Mouse (Mus musculus) right cerebral cortex, postnatal 10 days (tissue): ENCODE results near the gene Hivep3.

Source experiments
- DNase-seq, 2 experiments: peaks; one replicate each; pipeline ENCODE4 v3.0.0; 2021; ENCODE audit warnings: low spot score in 2 of 2

Gene Hivep3

DNA sequence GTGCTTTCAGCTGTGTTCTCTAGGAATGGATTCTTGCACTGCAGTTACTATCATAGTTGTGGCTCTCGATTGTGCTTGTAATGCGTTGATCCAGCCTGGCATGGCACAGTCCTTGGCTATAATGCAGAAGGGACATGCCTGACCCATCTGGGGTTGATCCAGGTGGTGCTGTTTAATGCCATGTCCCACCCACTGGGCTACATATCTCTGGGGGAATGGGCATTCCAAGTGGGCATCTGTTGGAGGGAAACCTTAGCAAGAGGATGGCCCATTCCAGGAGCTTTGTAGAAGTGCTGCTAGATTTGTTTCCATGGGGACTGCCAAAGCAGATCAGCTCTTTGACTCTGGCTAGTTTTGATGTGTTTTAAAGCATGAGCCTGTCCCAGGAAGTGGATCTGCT, 137.9 kb downstream of the Hivep3 start:
- no peak for DNase-seq

DNA sequence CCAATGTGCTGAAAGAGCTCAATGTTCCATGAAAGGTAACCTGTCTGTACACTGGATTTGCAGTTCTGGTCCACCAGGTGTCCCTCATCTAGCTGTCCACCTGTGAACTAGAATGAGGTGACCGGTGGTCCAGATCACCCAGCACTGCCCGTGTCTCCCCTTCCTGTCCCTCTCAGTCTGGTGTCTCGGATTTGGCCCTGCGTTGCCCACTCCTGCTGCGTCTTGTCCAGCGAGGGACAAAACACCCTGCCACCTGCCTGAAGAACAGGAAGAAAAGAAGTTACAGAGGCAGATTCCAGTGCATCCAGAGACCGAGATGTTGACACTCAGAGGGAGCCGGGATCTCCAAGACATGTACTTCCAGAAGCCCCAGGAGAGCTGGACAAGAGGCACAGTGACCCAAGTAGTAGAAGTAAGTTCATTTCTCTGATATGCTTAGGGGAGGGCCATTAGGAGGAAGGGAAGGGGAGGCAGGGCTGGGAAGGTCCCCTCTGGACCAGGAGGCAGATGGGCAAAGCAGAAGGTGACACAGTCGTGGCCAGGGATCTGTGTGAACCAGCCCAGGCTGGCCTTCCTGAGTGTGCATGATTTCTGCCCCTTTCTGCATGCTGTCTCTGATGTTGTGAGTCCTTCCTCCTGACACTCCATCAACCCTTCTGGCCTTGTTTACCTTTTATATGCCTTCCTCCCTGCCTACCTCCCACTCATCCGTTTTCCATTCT, 138.4 kb downstream of the Hivep3 start:
- DNase-seq = no peak

DNA sequence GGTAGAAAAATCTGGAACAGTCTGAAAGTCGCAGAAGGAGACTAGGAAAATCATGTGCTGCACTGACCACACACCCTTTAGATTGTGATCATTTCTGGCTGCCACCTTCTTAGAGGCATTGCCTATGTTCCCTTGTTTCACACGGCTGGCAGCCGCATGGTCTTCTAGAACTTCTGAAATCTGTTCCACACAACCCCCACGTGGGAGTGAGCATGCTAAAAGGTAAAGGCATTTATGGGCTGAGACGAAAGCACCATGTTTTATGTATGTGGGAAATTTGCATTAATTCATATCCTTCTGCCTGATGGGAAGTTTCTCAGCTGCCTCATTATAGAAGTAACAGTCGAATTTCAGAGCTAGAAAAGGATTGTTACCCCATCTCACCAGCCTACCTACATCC, 140.4 kb downstream of the Hivep3 start:
- DNase-seq = peak; percentile 72 to 87

DNA sequence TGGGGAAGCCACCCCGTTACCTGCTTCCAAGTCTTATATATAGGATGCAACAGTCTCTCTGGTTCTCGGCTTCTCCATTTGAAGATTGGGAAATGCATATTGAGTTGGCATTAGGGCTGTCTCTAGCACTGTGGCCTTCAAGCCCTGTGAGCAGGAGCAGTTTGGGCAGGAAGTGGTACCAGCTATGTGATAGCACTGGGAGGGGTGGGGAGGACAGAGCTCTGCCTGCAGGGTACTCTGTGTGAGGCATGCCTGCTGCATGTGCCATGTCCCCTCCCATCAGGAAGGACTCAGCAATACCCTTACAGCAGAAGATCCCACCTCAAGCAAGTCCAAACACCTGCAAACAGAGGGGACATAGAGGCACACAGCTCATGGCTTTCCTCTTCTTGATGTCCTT, 142.0 kb downstream of the Hivep3 start:
- DNase-seq = peak in 1 of 2 experiments; percentile 19

DNA sequence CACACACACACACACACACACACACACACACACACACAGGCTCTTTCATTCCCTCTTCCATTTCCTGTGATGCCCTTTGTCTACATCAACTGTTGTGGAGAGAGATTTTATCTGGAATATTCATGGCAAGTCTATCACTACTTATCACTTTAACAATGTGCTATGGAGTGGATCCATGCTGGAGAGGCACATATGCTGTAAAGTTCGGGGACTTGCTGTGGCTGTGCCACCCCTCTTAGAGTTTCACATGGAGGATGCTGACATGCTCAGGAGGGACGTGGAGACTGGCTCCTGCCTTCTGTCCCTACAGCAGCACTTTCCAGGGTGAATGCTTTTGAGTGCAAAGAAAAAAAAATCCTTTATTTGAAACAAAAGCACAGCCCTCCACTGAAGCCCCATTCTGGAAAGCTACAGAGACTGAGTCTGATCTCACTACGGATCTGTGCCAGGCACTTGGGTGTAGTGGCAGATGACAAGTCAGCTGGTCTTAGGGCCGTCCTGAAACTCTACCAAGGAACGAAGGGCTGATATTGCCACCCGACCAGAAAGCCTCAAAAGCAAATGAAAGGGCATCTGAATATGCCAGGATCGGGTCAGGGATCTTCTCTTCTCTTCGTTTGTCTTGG, 143.1 kb downstream of the Hivep3 start:
- DNase-seq = peak in 1 of 2 experiments; percentile 28

DNA sequence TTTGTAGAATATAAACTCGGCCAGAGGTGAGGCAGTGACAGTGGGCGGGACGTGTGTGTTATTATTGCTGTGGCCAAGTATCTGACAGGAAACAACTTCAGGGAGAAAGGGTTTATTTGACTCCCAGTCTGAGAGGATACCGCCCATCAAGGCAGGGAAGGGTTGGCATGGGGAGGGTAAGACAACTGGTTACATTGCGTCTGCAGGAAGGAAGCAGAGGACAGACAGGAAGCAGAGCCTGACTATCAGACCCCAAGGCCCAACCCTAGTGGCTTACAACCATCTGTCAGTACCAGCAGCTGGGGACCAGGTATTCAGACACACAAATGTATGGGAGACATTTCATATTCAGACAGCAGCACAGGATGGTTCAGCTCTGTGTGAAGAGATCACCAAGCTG, 144.6 kb downstream of the Hivep3 start:
- DNase-seq = peak in 1 of 2 experiments; percentile 10

DNA sequence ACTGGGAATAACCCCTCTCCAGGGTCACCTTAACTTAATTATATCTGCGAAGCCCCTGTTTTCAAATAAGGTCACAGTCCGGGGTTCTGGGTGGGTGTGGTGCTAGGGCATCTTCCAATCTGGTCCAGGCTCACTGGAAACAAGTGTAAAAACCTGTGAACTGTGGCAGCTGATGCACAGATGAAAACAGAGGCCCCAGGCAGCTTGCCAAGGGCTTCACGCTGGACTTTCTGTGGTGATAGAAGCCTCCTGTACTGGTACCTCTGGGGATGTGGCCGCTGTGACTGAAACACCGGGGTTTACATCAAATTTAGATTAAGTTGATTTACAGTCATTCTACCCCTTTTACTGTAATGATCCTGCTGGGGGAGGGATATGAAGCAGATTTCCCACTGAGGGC, 146.1 kb downstream of the Hivep3 start:
- peak in 1 of 2 experiments; percentile 43 for DNase-seq

DNA sequence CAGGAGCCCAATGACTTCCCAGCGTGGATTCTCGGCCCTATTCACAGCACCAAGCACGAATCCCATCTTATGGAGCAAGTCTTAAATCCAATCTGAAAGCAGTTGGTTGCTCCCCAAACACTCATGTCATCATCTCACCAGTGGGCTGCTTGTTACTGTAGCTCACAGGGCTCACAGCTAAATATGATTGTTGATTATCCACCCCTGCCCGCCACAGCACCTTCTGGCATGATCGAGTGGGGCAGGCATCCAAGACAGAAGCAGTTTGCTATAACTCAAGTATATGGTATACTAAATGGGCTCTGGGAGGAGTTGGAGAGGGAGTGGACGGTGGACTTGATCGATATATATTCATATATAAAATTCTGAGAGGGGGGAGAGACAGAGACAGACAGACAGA, 146.7 kb downstream of the Hivep3 start:
- DNase-seq = peak; percentile 43 to 58

DNA sequence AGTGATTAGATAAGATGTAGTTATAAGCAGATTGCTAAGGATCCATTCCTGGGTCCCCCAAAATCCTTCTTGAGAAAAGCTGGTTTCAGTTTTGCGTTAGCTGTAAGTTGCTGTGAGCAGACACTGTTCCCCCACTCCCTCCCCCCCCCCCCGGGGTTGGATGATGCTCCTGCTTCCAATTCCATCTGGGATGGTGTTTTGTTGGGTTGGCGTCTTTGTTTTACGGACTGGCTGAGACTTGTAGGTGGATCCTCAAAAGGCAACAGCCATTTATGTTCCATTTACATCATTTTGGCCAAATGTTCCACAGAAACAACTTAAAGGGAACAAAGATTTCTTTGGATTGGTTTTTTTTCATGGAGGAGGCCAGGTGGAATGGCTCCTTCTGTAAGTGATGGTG, 147.7 kb downstream of the Hivep3 start:
- DNase-seq = peak; percentile 30 to 60

DNA sequence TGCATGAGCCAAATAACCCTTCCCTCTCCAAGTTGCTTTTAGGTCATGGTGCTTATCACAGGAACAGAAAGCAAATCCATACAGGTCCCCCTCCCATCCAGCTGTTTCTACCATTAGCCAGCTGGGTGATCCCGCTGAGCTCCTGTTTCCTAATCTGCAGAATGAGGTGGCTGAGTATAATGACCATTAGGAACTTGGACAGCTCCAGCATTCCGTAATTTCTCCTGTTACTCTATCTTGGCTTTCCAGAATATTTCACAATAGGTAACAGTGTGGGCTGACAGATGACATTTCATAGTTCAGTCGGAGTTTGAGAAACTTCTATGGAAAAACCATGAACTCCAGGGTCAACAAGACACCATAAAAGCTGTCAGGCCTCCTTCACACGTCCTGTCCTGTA, 148.8 kb downstream of the Hivep3 start:
- peak in 1 of 2 experiments; percentile 17 for DNase-seq

DNA sequence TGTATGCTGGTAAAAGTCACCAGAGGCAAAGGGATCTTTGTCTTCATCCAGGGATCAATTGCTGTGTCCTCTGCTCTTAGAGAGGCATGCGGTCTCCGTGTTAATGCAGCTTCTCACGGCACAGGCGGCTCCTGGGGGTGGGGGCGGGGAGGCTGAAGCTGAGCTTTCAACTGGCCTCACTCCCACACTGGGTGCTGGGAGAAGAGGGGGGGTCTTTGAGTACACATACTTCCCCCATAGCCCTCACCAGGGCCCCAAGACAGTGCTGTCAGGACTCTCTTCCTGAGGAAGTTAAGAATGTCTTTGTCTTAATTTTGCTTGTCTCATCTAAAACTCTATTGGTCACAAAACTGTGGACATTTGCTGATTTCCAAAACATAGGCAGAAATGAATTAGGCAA, 149.2 kb downstream of the Hivep3 start:
- DNase-seq = peak in 1 of 2 experiments; percentile 15

DNA sequence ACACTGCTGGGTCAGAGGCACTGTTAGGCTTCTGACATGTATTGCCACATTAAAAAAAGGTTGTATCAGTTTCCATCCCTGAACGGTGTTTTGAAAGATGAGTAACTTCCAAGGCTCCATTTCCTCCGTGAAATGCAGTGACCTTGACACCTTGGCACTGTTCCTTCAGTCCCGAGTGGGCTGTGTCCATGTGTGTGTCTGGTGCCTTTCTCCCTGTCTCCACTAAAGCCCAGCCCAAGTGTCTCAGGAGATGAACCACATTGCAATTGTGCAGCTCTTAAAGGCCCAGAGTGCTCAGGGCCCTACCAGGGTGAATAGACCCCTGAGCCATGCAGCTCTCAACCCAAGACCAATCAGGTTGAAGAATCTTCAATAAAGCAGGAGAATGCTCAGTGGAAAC, 153.0 kb downstream of the Hivep3 start:
- DNase-seq = peak in 1 of 2 experiments; percentile 12

DNA sequence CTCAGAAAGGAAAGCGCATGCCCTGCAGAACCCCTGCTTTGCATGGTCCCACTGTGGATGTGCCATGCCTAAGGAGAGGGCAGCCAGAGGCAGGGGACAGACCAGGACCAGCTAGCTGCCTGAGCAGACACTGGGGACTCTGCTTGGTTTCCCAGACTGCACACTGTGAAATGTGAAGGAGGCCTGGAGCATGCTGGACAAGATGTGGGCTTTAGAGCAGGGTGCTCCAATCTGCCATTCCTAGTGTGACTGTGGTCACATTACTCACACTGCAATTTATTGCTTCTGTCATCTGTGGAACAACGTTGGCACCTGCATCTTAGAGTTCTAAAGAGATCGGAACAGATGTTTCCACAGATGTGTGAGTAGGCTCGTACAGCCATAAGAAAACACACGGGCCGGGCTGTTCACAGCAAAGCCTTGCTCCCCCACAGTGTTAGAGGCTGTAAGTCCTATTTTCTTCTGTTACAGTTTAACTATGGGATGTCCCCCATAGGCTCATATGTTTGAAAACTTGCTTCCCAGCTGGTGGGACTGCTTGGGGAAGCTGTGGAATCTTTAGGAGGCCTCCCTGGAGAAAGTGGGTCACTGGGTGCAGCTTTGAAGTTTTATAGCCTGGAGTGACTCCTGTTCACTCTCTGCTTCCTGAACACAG, 154.1 kb downstream of the Hivep3 start:
- DNase-seq = peak in 1 of 2 experiments; percentile 23

DNA sequence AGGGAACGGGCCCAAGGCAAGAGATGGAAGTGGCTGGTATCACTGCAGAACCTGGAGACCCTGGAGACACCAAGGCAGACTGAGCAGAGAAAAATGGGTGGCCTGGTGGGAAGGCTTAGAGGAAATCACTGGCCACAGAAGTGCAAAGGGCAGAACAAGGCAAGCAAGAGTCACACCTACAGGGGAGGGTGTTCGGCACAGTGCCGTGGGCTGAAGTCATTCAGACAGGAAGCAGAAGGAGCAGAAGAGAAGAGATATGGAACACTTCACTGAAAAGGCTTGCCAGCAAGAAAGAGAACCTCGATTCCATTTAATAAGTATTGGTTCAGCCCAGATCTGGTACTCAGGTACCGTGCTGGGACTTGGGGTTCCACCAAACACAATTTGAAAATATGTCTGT, 156.2 kb downstream of the Hivep3 start:
- DNase-seq = peak in 1 of 2 experiments; percentile 16

DNA sequence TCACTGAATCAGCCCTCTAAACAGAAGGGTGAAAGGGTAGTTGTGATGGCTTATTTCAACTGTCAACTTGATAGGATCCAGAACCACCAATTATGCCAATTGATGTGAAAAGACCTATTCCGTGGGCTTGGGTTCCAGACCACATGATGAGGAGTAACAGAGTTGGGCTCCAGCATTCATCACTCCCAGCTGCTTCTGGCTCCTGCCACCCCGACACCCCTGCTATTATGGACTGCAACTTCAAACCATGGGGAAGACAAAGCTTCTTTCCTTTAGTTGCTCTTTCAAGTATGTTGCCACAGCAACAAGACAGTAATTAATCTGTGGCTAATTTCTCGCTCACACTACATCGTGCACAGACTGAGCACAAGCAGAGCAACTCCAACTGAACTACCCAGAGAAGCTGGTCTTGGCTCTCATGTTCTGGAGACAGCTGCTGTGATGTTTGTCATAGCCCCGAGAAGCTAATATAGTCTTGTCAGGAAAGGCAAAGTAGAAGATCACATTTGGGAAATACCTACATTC, 159.7 kb downstream of the Hivep3 start:
- DNase-seq = peak in 1 of 2 experiments; percentile 20

DNA sequence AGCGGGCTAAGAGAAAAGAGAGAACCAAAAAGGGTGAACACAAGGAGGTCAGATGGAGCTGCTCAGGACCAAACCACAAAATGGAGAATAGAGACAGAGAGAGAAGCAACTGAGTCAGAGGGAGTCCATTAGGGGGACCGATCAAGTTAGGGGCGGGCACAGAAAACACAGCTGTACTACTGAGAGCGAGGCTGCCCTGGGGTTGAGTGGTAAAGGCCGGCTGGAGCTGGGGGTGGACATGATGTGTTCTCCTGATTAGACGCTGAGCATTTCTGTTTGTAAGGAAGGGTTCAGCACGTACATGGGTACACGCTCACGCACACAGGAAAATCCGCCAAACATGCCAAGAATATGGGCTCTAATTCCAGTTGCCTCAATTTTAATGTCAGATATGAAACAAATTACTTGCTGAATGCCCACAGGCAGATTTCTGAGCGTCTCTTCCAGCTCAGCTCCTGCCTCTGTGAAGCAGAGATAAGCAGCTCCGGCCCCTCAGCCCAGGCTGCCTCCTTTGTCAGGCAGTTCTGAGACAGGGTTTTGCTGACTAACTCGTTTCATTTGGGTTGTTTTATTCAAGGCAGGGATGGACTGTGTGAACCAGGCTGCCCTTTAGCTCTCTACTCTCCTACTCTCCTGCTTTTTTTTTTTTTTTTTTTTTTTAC, 161.3 kb downstream of the Hivep3 start:
- DNase-seq = peak in 1 of 2 experiments; percentile 26

DNA sequence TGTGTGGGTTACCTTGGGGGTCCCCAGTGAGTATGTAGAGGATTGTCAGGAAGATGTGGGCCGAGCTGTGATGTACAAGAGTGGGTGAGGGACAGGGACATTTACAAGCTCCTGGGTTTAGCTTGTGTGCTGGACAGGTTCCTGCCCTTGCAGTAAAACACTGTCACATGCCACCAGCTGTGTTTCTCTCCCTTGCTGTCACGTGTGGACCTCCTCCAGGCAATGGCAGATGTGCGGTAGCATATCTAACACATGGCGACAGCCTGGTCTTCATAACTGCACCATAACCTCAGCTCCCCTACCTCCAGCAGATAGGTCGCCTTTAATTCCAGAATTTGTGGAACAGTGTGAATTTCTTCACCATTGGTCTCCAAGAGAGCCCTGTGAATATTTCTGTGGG, 161.9 kb downstream of the Hivep3 start:
- DNase-seq = peak in 1 of 2 experiments; percentile 22

DNA sequence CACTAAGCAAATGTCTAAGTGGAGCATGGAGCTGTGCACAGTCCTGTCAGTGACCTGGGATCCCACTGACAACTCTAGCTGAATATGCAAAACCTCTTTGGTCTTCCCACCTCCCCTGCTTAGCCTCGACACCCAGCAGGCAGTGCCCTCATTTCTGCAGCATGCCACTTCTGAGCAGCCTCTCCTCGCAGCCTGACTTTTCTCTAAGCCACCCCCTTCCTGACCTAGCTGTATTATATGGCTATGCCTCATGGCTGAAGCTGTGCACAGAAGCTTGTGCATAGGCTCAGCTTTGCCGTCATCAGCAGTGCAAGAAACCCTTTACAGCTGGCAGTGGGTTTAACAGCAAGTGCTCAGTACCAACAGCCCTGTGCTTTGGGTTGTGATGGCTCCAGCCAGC, 163.0 kb downstream of the Hivep3 start:
- DNase-seq = peak in 1 of 2 experiments; percentile 20

DNA sequence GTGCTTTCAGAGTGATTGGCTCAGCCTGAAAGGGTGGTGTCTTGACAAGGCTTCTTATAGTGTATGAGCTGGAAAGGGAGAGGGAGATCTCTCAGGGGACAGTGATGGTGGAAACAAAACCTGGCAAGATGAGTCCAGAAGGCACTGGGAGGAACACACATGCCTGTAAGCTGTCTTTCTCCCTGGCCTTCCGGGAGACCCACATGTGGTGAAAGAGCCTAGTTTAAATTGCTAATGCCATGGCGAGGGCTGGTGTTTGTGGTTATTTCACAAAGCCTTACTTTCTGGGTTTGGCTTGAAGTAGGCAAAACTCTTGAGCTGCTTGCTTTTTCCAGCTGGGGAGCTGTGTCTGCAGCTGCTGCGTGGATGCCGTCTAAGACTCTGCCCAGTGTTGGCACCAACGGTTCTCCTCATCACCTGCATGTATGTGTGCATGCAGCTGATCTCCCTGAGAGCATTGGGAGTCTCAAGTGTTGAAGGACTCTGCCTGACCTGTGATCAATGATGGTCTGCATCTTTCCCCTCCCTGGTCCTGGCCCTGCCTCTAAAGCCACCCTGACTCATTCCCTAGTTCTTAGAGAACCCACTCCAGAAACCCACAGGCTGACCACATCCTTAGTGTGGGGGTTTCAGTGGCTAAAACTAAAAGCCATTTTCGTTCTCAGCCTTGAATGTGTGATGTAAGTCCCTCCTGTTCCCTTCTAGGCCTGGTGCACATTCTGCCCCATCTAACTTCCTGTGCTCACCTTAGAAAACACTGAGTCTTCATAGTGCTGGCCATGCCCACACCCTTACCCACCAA, 163.7 kb downstream of the Hivep3 start:
- peak; percentile 28 to 46 for DNase-seq

DNA sequence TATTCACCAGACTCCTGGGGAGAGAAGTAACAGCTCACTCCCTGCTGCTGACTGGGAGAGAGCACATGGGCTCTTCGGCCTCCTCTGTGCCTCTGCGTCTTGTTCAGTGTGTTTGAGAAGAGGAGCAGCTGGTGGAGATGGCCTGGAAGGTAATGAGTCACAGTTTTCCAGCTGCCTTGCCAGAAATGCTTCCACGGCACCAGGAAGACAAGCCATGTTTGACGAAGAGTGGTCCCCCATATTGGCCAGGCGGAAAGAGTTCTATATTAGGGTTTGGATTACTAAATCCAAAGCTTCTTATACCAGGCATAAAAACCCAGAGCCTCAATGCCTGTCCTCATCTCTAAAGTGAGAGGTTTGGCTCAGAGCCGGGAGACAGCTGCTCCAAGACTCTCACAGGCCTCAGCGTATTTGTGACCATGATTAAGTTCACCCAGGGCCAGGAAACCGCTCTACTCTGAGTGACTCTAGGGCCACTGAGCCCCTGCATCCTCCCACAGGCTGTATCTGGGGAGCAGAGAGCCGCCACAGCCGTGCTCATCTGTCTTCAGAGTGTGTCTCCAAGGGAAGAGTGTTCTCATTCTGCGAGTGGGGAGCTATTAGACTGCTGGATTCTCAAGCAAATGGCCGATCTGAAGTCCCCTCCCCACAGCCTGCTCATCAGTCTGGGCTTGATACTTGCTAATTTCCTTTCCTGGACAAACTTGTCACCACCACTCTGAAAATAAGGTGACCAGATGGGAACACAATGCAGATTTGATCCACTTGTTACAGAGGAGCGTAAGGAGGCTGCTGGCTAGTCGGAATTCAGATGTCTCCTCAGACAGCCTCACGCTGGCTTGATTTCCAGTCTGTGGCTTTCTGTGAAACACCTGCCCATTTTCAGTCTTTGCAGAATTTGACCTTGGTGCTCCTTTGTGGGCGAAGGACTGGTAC, 168.2 kb downstream of the Hivep3 start:
- DNase-seq = peak; percentile 60 to 82
